Mouse (Mus musculus): Measurements from ENCODE around the gene B4galt1.

B4galt1 gene

GRCm38 (mm10) chr4:40843726-40844125 lies 10.1 kb downstream of the B4galt1 start:
- DNase-seq (ENCODE audit: low spot score in 2 of 2), result no peak

GRCm38 (mm10) chr4:40840448-40840847 lies 13.4 kb downstream of the B4galt1 start:
- no peak for DNase-seq (ENCODE audit: low spot score in 2 of 2)

- no peak for DNase-seq (ENCODE audit: low spot score in 2 of 2)
These were observed 14.6 kb downstream of the B4galt1 start for GRCm38 (mm10) chr4:40839251-40839650.

- no peak for DNase-seq (ENCODE audit: low spot score in 2 of 2)
These were observed 16.1 kb downstream of the B4galt1 start for GRCm38 (mm10) chr4:40837451-40838285.

- DNase-seq (ENCODE audit: low spot score in 2 of 2), result no peak
These were observed 16.8 kb downstream of the B4galt1 start for GRCm38 (mm10) chr4:40837008-40837407.

- no peak for DNase-seq (ENCODE audit: low spot score in 2 of 2)
These were observed 18.9 kb downstream of the B4galt1 start for GRCm38 (mm10) chr4:40834872-40835271.

GRCm38 (mm10) chr4:40834232-40834786 lies 19.5 kb downstream of the B4galt1 start:
- DNase-seq (ENCODE audit: low spot score in 2 of 2), result no peak

GRCm38 (mm10) chr4:40833381-40834231 lies 20.2 kb downstream of the B4galt1 start:
- DNase-seq (ENCODE audit: low spot score in 2 of 2), result no peak

GRCm38 (mm10) chr4:40830530-40830929 lies 23.3 kb downstream of the B4galt1 start:
- no peak for DNase-seq (ENCODE audit: low spot score in 2 of 2)

- DNase-seq (ENCODE audit: low spot score in 2 of 2), result no peak
These were observed 24.0 kb downstream of the B4galt1 start for GRCm38 (mm10) chr4:40829654-40830400.

- DNase-seq (ENCODE audit: low spot score in 2 of 2), result no peak
These were observed 24.9 kb downstream of the B4galt1 start for GRCm38 (mm10) chr4:40828910-40829309.

GRCm38 (mm10) chr4:40827926-40828325 lies 25.9 kb downstream of the B4galt1 start:
- no peak for DNase-seq (ENCODE audit: low spot score in 2 of 2)

GRCm38 (mm10) chr4:40826810-40827209 lies 27.0 kb downstream of the B4galt1 start:
- no peak for DNase-seq (ENCODE audit: low spot score in 2 of 2)

- DNase-seq (ENCODE audit: low spot score in 2 of 2), result no peak
These were observed 27.8 kb downstream of the B4galt1 start for GRCm38 (mm10) chr4:40825981-40826380.

GRCm38 (mm10) chr4:40825146-40825545 lies 28.7 kb downstream of the B4galt1 start:
- no peak for DNase-seq (ENCODE audit: low spot score in 2 of 2)

GRCm38 (mm10) chr4:40824505-40824904 lies 29.3 kb downstream of the B4galt1 start:
- DNase-seq (ENCODE audit: low spot score in 2 of 2), result no peak

GRCm38 (mm10) chr4:40823664-40824063 lies 30.1 kb downstream of the B4galt1 start:
- no peak for DNase-seq (ENCODE audit: low spot score in 2 of 2)

- no peak for DNase-seq (ENCODE audit: low spot score in 2 of 2)
These were observed 30.7 kb downstream of the B4galt1 start for GRCm38 (mm10) chr4:40823151-40823550.

- DNase-seq (ENCODE audit: low spot score in 2 of 2), result no peak
These were observed 32.3 kb downstream of the B4galt1 start for GRCm38 (mm10) chr4:40821303-40822023.

GRCm38 (mm10) chr4:40820903-40821302 lies 32.9 kb downstream of the B4galt1 start:
- DNase-seq (ENCODE audit: low spot score in 2 of 2), result no peak

- no peak for DNase-seq (ENCODE audit: low spot score in 2 of 2)
These were observed 33.8 kb downstream of the B4galt1 start for GRCm38 (mm10) chr4:40820024-40820423.

Measured in right cerebral cortex, postnatal 36 days (tissue).